Mouse (Mus musculus): Measurements from ENCODE around the gene Rpl12. TPM values are rescaled to one million over a fixed set of nuclear protein-coding genes. Genes with fewer than 3 reads are reported as not detected.

The Rpl12 gene
- polyA plus RNA-seq (2015; fragmentation: Nextera tagmentation; extraction: Ambion mirVana): 102 and 106 TPM in 2 replicates

DNA sequence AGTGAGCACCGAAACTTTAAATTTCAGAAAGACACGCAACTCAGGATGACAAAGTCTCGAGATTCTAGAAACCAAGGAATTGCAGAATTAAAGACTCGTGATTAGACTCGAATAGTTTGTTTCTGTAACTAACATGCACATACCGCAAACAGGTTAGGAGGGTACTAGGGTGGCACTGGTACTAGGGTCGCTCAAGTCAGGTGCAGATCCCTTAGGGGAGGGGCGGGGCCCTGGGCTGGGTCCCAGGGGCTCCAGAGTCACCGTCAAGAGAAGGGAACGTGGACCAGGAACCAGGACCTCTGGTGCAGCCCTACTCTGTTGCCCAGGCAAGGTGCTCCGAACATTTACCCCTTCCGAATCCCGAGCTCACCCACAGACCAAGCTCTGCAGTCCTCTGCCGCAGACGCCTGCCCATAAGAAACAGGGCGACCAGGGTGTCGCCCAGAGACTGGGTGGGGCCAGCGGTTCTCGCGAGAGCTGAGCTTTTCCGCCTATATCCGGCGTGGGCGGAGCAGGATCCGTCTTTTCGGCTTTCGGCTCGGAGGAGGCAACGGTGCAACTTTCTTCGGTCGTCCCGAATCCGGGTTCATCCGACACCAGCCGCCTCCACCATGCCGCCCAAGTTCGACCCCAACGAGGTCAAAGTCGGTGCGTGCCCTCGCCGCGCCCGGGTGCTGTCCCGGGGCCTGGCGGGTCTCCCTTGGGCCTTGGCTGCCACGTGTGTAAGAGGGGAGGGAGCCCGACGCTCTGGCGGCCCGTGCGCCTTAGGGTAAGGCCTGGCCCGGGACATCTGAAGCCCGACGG is at the start of gene Rpl12, which contains the start of gene Lrsam1:
Gene Rpl12, plus strand, starts transcription at position 368 of the 804 bp plus-strand sequence.
Gene Lrsam1, minus strand, starts transcription at position 423 of the 804 bp plus-strand sequence.
- Histone ChIP-seq H3K4me1 (replicated peaks) (peaks cover 48% of the 10 kb centered on the region), H3K4me3 (peak within 1 kb of the TSS; percentile 81), H3K4me2 (peak within 1 kb of the TSS; percentile 98), H3K36me3 (peaks cover 41% of the 10 kb centered on the region), H3K9me3 (no peaks in the 10 kb centered on the region), H3K27ac (replicated peaks) (peak within 1 kb of the TSS; percentile 81), H3K27me3 (no peaks in the 10 kb centered on the region), H3K9ac (peak within 1 kb of the TSS; percentile 95)
- WGBS: 4% methylated on average over 54 of the region's 55 CpGs
- peak; percentile 96 for ATAC-seq (ENCODE audit: low read depth)

- peaks cover 26% of the 10 kb centered on the region for H3K4me1 ChIP-seq (replicated peaks)
- 82% methylated on average over 7 of the region's 7 CpGs for WGBS
- H3K9me3 ChIP-seq: no peaks in the 10 kb centered on the region
- H3K4me3 ChIP-seq: no peak overlapping the region
- peaks cover 46% of the 10 kb centered on the region for H3K36me3 ChIP-seq
- no peaks in the 10 kb centered on the region for H3K27me3 ChIP-seq
- no peak overlapping the region for H3K9ac ChIP-seq
- no peak for ATAC-seq (ENCODE audit: low read depth)
- H3K4me2 ChIP-seq: no peak overlapping the region
- no peak overlapping the region for H3K27ac ChIP-seq (replicated peaks)
These were observed 49.6 kb upstream of the Rpl12 start for GRCm38 (mm10) chr2:32911639-32912182.

DNA sequence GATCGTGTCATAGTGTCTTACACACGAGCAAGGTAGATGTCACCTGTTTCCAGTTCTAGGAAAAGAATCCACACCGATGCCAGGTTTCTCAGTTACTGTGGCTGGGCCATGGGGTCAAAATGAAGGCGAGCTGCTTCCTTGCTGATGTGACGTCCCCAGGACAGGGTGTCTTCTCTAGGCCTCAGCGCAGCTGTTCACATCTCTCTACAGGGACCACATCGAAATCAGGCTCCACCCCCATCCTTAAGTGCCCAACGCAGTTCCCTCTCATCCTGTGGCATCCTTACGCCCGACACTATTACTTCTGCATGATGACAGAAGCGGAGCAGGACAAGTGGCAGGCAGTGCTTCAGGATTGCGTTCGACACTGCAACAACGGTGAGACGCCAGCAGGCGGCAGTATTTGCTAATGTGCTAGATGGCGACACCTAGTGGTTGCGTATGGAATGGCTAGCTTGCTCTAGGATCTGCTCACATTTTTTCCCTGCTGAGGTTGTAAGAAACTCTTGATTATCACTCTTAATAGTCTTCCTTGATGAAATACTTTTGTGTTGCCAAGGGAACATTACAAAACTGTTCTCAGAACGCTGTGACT is 49.1 kb upstream of the Rpl12 start:
- no peak overlapping the region for H3K27ac ChIP-seq (replicated peaks)
- no peaks in the 10 kb centered on the region for H3K27me3 ChIP-seq
- no peak overlapping the region for H3K4me2 ChIP-seq
- H3K4me3 ChIP-seq: no peak overlapping the region
- 31% methylated on average over 19 of the region's 19 CpGs for WGBS
- H3K4me1 ChIP-seq (replicated peaks): peaks cover 20% of the 10 kb centered on the region
- no peak for ATAC-seq (ENCODE audit: low read depth)
- no peak overlapping the region for H3K9ac ChIP-seq
- no peaks in the 10 kb centered on the region for H3K9me3 ChIP-seq
- peaks cover 49% of the 10 kb centered on the region for H3K36me3 ChIP-seq

DNA sequence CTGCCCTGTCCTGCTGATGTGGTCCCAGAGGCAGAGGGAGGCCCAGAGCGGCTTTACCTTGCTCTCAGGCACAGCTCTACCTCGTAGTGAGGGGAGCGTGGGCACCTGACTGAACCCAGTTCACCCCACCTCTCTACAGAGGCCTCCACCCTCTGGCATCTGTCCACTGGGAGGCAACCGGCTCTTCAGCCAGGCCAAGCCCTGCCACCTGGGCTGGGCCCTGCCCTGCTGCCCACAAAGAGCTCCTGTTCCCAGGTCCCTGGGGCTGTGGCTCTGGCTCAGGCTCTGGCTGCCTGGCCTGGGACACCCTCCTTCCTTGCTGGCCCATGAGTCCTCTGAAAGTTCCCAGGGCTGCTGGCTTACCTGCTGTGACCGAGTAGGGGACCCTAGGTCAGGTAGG is 47.0 kb upstream of the Rpl12 start:
- peaks cover 67% of the 10 kb centered on the region for H3K36me3 ChIP-seq
- H3K4me1 ChIP-seq (replicated peaks): no peaks in the 10 kb centered on the region; the same call in 1 of the 2 replicates
- H3K27ac ChIP-seq (replicated peaks): peak overlapping the region; percentile 64
- peak overlapping the region; percentile 50 for H3K9ac ChIP-seq
- 76% methylated on average over 5 of the region's 5 CpGs for WGBS
- H3K4me3 ChIP-seq: no peak overlapping the region
- no peak for ATAC-seq (ENCODE audit: low read depth)
- no peak overlapping the region for H3K4me2 ChIP-seq
- no peaks in the 10 kb centered on the region for H3K9me3 ChIP-seq
- H3K27me3 ChIP-seq: no peaks in the 10 kb centered on the region

GRCm38 (mm10) chr2:32914896-32915295 is 46.5 kb upstream of the Rpl12 start:
- Histone ChIP-seq H3K9me3 (no peaks in the 10 kb centered on the region), H3K27me3 (no peaks in the 10 kb centered on the region), H3K4me1 (replicated peaks) (no peaks in the 10 kb centered on the region; the same call in 1 of the 2 replicates), H3K36me3 (peaks cover 70% of the 10 kb centered on the region), H3K4me3 (no peak overlapping the region), H3K9ac (no peak overlapping the region), H3K27ac (replicated peaks) (peak overlapping the region; percentile 64), H3K4me2 (no peak overlapping the region)
- 0 out of 2 replicates have a peak, but pooled peaks have one; percentile 9 for ATAC-seq (ENCODE audit: low read depth)
- WGBS: 44% methylated on average over 3 of the region's 3 CpGs

DNA sequence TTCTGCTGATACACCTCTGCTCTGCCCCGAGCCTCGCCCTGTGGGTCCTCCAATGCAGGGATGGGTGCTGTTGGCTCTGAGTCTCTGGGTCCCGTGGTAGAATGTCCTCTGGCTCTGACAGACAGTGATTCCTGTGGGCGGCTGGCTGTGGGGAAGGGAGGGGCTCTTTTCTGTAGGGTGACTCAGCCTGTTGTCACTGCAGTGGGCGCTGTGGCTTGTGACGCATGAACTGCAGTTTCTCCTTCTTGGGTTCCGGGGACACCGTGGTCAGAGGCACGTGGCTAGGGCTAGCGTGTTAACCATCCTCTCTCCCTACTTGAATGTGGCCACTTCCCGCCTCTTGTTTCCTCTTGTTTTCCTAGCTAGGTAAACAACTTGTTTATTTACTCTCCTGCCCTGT is 43.8 kb upstream of the Rpl12 start:
- H3K9me3 ChIP-seq: no peaks in the 10 kb centered on the region
- no peak overlapping the region for H3K9ac ChIP-seq
- no peaks in the 10 kb centered on the region for H3K27me3 ChIP-seq
- peaks cover 76% of the 10 kb centered on the region for H3K36me3 ChIP-seq
- no peak for ATAC-seq (ENCODE audit: low read depth)
- H3K4me2 ChIP-seq: no peak overlapping the region
- no peak overlapping the region for H3K4me3 ChIP-seq
- no peaks in the 10 kb centered on the region; the same call in 1 of the 2 replicates for H3K4me1 ChIP-seq (replicated peaks)
- WGBS: 83% methylated on average over 11 of the region's 11 CpGs
- H3K27ac ChIP-seq (replicated peaks): no peak overlapping the region

GRCm38 (mm10) chr2:32918391-32918790 is 43.0 kb upstream of the Rpl12 start:
- no peak for ATAC-seq (ENCODE audit: low read depth)
- Histone ChIP-seq H3K9ac (no peak overlapping the region), H3K36me3 (peaks cover 76% of the 10 kb centered on the region), H3K4me3 (no peak overlapping the region), H3K9me3 (no peaks in the 10 kb centered on the region), H3K27ac (replicated peaks) (no peak overlapping the region), H3K27me3 (no peaks in the 10 kb centered on the region), H3K4me1 (replicated peaks) (no peaks in the 10 kb centered on the region; the same call in 1 of the 2 replicates), H3K4me2 (no peak overlapping the region)
- 77% methylated on average over 9 of the region's 9 CpGs for WGBS

DNA sequence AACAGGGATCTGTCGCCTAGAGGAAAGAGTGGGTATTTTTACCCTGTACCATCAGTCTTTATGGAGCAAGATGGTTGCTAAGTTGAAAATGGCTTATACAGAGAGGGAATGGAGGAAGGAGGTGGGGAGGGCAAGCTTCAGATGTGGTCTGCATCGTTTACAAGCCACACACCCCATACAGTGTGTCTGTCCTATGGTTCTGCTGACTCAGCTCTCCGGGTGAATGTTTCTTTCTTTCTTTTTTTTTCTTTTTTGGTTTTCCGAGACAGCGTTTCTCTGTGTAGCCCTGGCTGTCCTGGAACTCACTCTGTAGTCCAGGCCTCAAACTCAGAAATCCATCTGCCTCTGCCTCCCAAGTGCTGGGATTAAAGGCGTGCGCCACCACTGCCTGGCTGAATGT is 40.1 kb upstream of the Rpl12 start:
- Histone ChIP-seq H3K9ac (no peak overlapping the region), H3K27ac (replicated peaks) (no peak overlapping the region), H3K9me3 (no peaks in the 10 kb centered on the region), H3K4me1 (replicated peaks) (no peaks in the 10 kb centered on the region), H3K4me3 (no peak overlapping the region), H3K36me3 (peaks cover 90% of the 10 kb centered on the region), H3K4me2 (no peak overlapping the region), H3K27me3 (no peaks in the 10 kb centered on the region)
- WGBS: 82% methylated on average over 7 of the region's 7 CpGs
- no peak for ATAC-seq (ENCODE audit: low read depth)

DNA sequence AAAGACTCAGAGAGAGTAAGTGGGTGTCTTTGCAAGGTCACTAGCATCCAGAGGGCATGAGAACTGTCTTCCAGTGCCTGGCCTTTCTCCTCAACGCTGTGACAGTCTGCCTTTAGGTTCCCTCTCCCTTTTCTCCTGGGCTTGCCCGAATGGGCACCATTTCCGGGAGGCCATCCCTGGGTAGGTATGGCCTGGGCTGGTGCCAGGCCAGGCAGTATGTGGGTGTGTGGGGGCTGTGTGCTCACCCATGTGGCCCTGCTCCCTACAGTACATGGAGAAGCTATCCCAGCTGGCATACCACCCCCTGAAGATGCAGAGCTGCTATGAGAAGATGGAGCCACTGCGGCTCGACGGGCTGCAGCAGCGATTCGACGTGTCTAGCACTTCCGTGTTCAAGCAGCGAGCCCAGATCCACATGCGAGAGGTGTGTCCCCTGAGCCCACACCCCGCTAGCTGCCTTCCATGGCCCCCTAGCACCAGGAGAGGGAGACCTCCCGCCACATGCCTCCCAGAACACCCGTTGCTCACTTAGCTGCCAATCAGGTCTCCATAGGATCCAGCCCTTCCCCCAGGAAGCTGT is 39.5 kb upstream of the Rpl12 start:
- WGBS: 92% methylated on average over 15 of the region's 15 CpGs
- ATAC-seq (ENCODE audit: low read depth): no peak
- no peak overlapping the region for H3K27ac ChIP-seq (replicated peaks)
- no peak overlapping the region for H3K4me2 ChIP-seq
- no peaks in the 10 kb centered on the region for H3K9me3 ChIP-seq
- H3K4me1 ChIP-seq (replicated peaks): no peaks in the 10 kb centered on the region
- H3K27me3 ChIP-seq: no peaks in the 10 kb centered on the region
- H3K36me3 ChIP-seq: peaks cover 96% of the 10 kb centered on the region
- H3K9ac ChIP-seq: no peak overlapping the region
- H3K4me3 ChIP-seq: no peak overlapping the region

DNA sequence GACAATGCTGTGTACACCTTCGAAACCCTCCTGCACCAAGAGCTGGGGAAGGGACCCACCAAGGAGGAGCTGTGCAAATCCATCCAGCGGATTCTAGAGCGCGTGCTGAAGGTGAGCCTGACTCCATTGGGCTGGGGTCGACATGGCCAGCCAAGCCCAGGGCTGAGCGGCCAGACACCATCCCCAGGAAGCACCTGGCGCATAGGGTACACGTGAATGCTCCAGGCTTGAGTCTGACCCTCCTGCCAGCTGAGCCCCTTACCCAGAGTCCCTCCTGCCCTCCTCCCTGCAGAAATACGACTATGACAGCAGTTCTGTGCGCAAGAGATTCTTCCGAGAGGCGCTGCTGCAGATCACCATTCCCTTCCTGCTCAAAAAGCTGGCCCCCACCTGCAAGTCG is 38.8 kb upstream of the Rpl12 start:
- H3K4me3 ChIP-seq: no peak overlapping the region
- no peak for ATAC-seq (ENCODE audit: low read depth)
- 90% methylated on average over 13 of the region's 13 CpGs for WGBS
- H3K9me3 ChIP-seq: no peaks in the 10 kb centered on the region
- H3K27ac ChIP-seq (replicated peaks): no peak overlapping the region
- H3K4me2 ChIP-seq: no peak overlapping the region
- no peaks in the 10 kb centered on the region for H3K27me3 ChIP-seq
- peaks cover 95% of the 10 kb centered on the region for H3K36me3 ChIP-seq
- H3K9ac ChIP-seq: no peak overlapping the region
- no peaks in the 10 kb centered on the region for H3K4me1 ChIP-seq (replicated peaks)

DNA sequence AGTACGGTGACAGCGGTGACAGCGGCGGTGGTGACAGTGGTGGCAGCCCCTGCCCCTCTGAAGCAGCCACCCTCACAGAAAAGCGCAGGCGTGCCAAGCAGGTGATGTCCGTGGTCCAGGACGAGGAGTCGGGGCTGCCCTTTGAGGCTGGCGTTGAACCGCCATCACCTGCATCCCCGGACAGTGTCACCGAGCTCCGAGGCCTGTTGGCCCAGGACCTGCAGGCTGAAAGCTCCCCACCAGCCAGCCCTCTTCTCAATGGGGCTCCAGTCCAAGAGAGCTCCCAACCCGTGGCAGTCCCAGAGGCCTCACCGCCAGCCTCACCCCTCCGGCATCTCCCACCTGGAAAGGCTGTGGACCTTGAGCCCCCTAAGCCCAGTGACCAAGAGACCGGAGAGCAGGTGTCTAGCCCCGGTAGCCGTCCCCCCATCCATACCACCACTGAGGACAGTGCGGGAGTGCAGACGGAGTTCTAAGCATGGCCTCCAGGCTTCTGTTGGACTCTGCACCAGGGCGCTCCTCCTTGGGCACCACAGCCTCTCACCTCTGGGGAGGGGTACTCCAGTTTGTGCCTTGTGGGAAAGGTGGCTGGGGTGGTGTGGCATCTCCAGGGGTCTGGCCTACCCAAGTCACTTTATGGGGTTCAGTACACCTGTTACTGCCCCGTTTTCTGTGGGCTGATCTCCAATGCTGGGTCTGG is 37.7 kb upstream of the Rpl12 start:
- no peaks in the 10 kb centered on the region for H3K9me3 ChIP-seq
- H3K4me3 ChIP-seq: no peak overlapping the region
- H3K27me3 ChIP-seq: no peaks in the 10 kb centered on the region
- 93% methylated on average over 24 of the region's 24 CpGs for WGBS
- H3K36me3 ChIP-seq: peaks cover 86% of the 10 kb centered on the region
- no peak for ATAC-seq (ENCODE audit: low read depth)
- H3K4me2 ChIP-seq: no peak overlapping the region
- no peaks in the 10 kb centered on the region for H3K4me1 ChIP-seq (replicated peaks)
- no peak overlapping the region for H3K27ac ChIP-seq (replicated peaks)
- no peak overlapping the region for H3K9ac ChIP-seq

Measured in neural tube, embryonic 13.5 days (tissue).